In genomic region chr6:4132239-4132638, GRCm38 (mm10) we compare ENCODE assay signal across 26 mouse cellular contexts. TPM values are rescaled to one million over a fixed set of nuclear protein-coding genes. Genes with fewer than 3 reads are reported as not detected.
DNase-seq lines count a peak whose midpoint lies in the region; ATAC-seq and TF ChIP-seq lines count a peak whose summit lies in the region.
"Had no signal": no experiment of that assay in that cellular context is flagged by ENCODE, and none has a peak within 500 bp of the region (broad histone marks: within the 10 kb centered on the region; RNA-seq: fewer than 3 reads in every experiment).

No protein-coding gene starts in this region.

- 68% methylated on average over 7 of the region's 7 CpGs for WGBS in hindbrain, postnatal 0 days
- WGBS in hindbrain, embryonic 12.5 days, result 74% methylated on average over 7 of the region's 7 CpGs
- 63% methylated on average over 7 of the region's 7 CpGs for WGBS in stomach, embryonic 16.5 days
- 57% methylated on average over 7 of the region's 7 CpGs for WGBS in stomach, postnatal 0 days
- WGBS in forebrain, embryonic 14.5 days, result 70% methylated on average over 7 of the region's 7 CpGs

- H3K4me3 ChIP-seq in hindbrain, postnatal 0 days (ENCODE audit: low read length), result no peak overlapping the region
- no peak overlapping the region for H3K4me3 ChIP-seq in hindbrain, embryonic 12.5 days
- H3K4me3 ChIP-seq in stomach, embryonic 16.5 days (replicated peaks; ENCODE audit: low read length), result no peak overlapping the region
- H3K4me3 ChIP-seq in stomach, postnatal 0 days (ENCODE audit: low read depth, low read length), result no peak overlapping the region
- no peak overlapping the region for H3K4me3 ChIP-seq in forebrain, embryonic 14.5 days (ENCODE audit: low read depth, low read length)
- H3K4me3 ChIP-seq: forebrain, embryonic 13.5 days; gastrocnemius, adult 2 months; heart, adult 2 months; heart, embryonic 12.5 days; lung, embryonic 15.5 days; midbrain, embryonic 10.5 days had no signal

- no peaks in the 10 kb centered on the region for H3K9me3 ChIP-seq in hindbrain, postnatal 0 days (ENCODE audit: low read length)
- no peaks in the 10 kb centered on the region for H3K9me3 ChIP-seq in hindbrain, embryonic 12.5 days (replicated peaks)
- no peaks in the 10 kb centered on the region for H3K9me3 ChIP-seq in stomach, embryonic 16.5 days (replicated peaks; ENCODE audit: control insufficient read depth, low read length)
- H3K9me3 ChIP-seq in stomach, postnatal 0 days (ENCODE audit: control insufficient read depth, low read length), result no peaks in the 10 kb centered on the region
- H3K9me3 ChIP-seq in forebrain, embryonic 14.5 days (replicated peaks; ENCODE audit: control insufficient read depth, low read length), result no peaks in the 10 kb centered on the region
- H3K9me3 ChIP-seq: forebrain, embryonic 13.5 days; heart, embryonic 12.5 days; lung, embryonic 15.5 days; midbrain, embryonic 10.5 days had no signal

- no peak for TF ChIP-seq EP300 in stomach, postnatal 0 days (optimal IDR thresholded peaks at IDR 0.05)

- no peak overlapping the region for H3K9ac ChIP-seq in hindbrain, postnatal 0 days (replicated peaks; ENCODE audit: low read length)
- H3K9ac ChIP-seq in hindbrain, embryonic 12.5 days, result no peak overlapping the region
- no peak overlapping the region for H3K9ac ChIP-seq in stomach, embryonic 16.5 days (ENCODE audit: low read length)
- H3K9ac ChIP-seq in stomach, postnatal 0 days (ENCODE audit: low read length), result no peak overlapping the region
- H3K9ac ChIP-seq in forebrain, embryonic 14.5 days (ENCODE audit: low read length), result no peak overlapping the region
- H3K9ac ChIP-seq: forebrain, embryonic 13.5 days; heart, embryonic 12.5 days; lung, embryonic 15.5 days had no signal

- no peaks in the 10 kb centered on the region for H3K27me3 ChIP-seq in hindbrain, postnatal 0 days (ENCODE audit: insufficient read depth, low read length)
- H3K27me3 ChIP-seq in hindbrain, embryonic 12.5 days, result no peaks in the 10 kb centered on the region
- no peaks in the 10 kb centered on the region for H3K27me3 ChIP-seq in stomach, embryonic 16.5 days (ENCODE audit: control insufficient read depth, insufficient read depth, low read length)
- no peaks in the 10 kb centered on the region for H3K27me3 ChIP-seq in stomach, postnatal 0 days (ENCODE audit: control insufficient read depth, insufficient read depth, low read length)
- H3K27me3 ChIP-seq in forebrain, embryonic 14.5 days (replicated peaks; ENCODE audit: control insufficient read depth, insufficient read depth, low read length), result no peaks in the 10 kb centered on the region
- H3K27me3 ChIP-seq: forebrain, embryonic 13.5 days; heart, embryonic 12.5 days; lung, embryonic 15.5 days had no signal

- DNase-seq in hindbrain, postnatal 0 days (ENCODE audit: low spot score), result no peak
- DNase-seq in stomach, postnatal 0 days (ENCODE audit: low spot score), result no peak
- DNase-seq in c-Kit-positive CD71-negative TER-119-negative erythroid progenitor cells, embryonic 14.5 days (ENCODE audit: low read depth), result peak; percentile 2
- no peak for DNase-seq in left cerebral cortex, adult 8-10 months (ENCODE audit: low spot score in 2 of 2)
- DNase-seq in forebrain, embryonic 14.5 days (ENCODE audit: low spot score), result no peak
- DNase-seq: adrenal gland, postnatal 10 days; B cell, adult 2 months; cerebellum, adult 11-12 months; cerebellum, postnatal 14 days; gastrocnemius, adult 2 months; gastrocnemius, postnatal 36 days; heart, adult 2 months; heart, postnatal 10 days; kidney, adult 9 months; kidney, postnatal 10 days; layer of hippocampus, adult 9-11 months; right cerebral cortex, postnatal 25 days; thymus, postnatal 4 days had no signal

- no peak for TF ChIP-seq CTCF in hindbrain, postnatal 0 days (IDR thresholded peaks at IDR 0.05; ENCODE audit: low read depth)
- TF ChIP-seq CTCF in stomach, postnatal 0 days (IDR thresholded peaks at IDR 0.05; ENCODE audit: low read depth), result no peak

- no peak overlapping the region for H3K27ac ChIP-seq in hindbrain, postnatal 0 days
- H3K27ac ChIP-seq in hindbrain, embryonic 12.5 days, result no peak overlapping the region
- H3K27ac ChIP-seq in stomach, embryonic 16.5 days (ENCODE audit: low read length), result no peak overlapping the region
- H3K27ac ChIP-seq in stomach, postnatal 0 days (replicated peaks), result no peak overlapping the region
- H3K27ac ChIP-seq in forebrain, embryonic 14.5 days (ENCODE audit: low read depth, low read length), result no peak overlapping the region
- H3K27ac ChIP-seq: forebrain, embryonic 13.5 days; gastrocnemius, adult 2 months; heart, adult 2 months; lung, embryonic 15.5 days; midbrain, embryonic 10.5 days had no signal

- H3K4me1 ChIP-seq in hindbrain, postnatal 0 days (ENCODE audit: insufficient read depth, low read length), result no peaks in the 10 kb centered on the region
- no peaks in the 10 kb centered on the region for H3K4me1 ChIP-seq in hindbrain, embryonic 12.5 days
- no peaks in the 10 kb centered on the region for H3K4me1 ChIP-seq in stomach, embryonic 16.5 days (ENCODE audit: control insufficient read depth, insufficient read depth, low read length)
- no peaks in the 10 kb centered on the region for H3K4me1 ChIP-seq in stomach, postnatal 0 days (replicated peaks; ENCODE audit: control insufficient read depth, insufficient read depth)
- H3K4me1 ChIP-seq in forebrain, embryonic 14.5 days (ENCODE audit: control insufficient read depth, insufficient read depth, low read length), result no peaks in the 10 kb centered on the region
- H3K4me1 ChIP-seq: forebrain, embryonic 13.5 days; heart, embryonic 12.5 days; lung, embryonic 15.5 days; midbrain, embryonic 10.5 days had no signal

- H3K36me3 ChIP-seq in hindbrain, postnatal 0 days (ENCODE audit: insufficient read depth, low read length), result no peaks in the 10 kb centered on the region
- no peaks in the 10 kb centered on the region for H3K36me3 ChIP-seq in hindbrain, embryonic 12.5 days
- no peaks in the 10 kb centered on the region for H3K36me3 ChIP-seq in stomach, embryonic 16.5 days (ENCODE audit: control insufficient read depth, insufficient read depth, low read length)
- no peaks in the 10 kb centered on the region for H3K36me3 ChIP-seq in stomach, postnatal 0 days (ENCODE audit: control insufficient read depth, insufficient read depth, low read length)
- no peaks in the 10 kb centered on the region for H3K36me3 ChIP-seq in forebrain, embryonic 14.5 days (ENCODE audit: control insufficient read depth, insufficient read depth, low read length)
- H3K36me3 ChIP-seq: heart, embryonic 12.5 days; lung, embryonic 15.5 days; midbrain, embryonic 10.5 days had no signal

- H3K4me2 ChIP-seq in hindbrain, postnatal 0 days (ENCODE audit: low read depth, low read length), result no peak overlapping the region
- H3K4me2 ChIP-seq in hindbrain, embryonic 12.5 days (replicated peaks), result no peak overlapping the region
- no peak overlapping the region for H3K4me2 ChIP-seq in stomach, embryonic 16.5 days (ENCODE audit: low read depth, low read length)
- no peak overlapping the region for H3K4me2 ChIP-seq in stomach, postnatal 0 days (replicated peaks; ENCODE audit: low read depth)
- no peak overlapping the region for H3K4me2 ChIP-seq in forebrain, embryonic 14.5 days (ENCODE audit: low read length)
- H3K4me2 ChIP-seq: forebrain, embryonic 13.5 days; heart, embryonic 12.5 days; lung, embryonic 15.5 days had no signal

- peak; percentile 49; the same call in 1 of the 2 replicates for ATAC-seq in hindbrain, postnatal 0 days
- no peak for ATAC-seq in hindbrain, embryonic 12.5 days (ENCODE audit: low FRiP score)
- peak; percentile 33; the same call in 1 of the 2 replicates for ATAC-seq in stomach, embryonic 16.5 days (ENCODE audit: insufficient read depth, low FRiP score)
- no peak for ATAC-seq in stomach, postnatal 0 days (ENCODE audit: low FRiP score, low TSS enrichment)
- no peak for ATAC-seq in forebrain, embryonic 14.5 days
- ATAC-seq: forebrain, embryonic 13.5 days; intestine, postnatal 0 days; Patski had no signal

RNA-seq across cellular contexts. Expression of gene Bet1, which starts 45.5 kb away (rescaled TPM):
- total RNA-seq in hindbrain, postnatal 0 days (2014; rRNA removed), result 17.1 and 21.0 TPM in 2 replicates
- 32.7 and 37.2 TPM in 2 replicates for polyA plus RNA-seq in hindbrain, postnatal 0 days (2015; fragmentation: Nextera tagmentation; extraction: Ambion mirVana)
- polyA plus RNA-seq in hindbrain, embryonic 12.5 days (2016; fragmentation: Nextera tagmentation; extraction: Ambion mirVana), result 56.0 and 61.0 TPM in 2 replicates
- 77.6 and 78.4 TPM in 2 replicates for polyA plus RNA-seq in stomach, embryonic 16.5 days (2015; fragmentation: Nextera tagmentation; extraction: Ambion mirVana)
- polyA plus RNA-seq in stomach, postnatal 0 days (2015; fragmentation: Nextera tagmentation; extraction: Ambion mirVana), result 68.4 and 76.0 TPM in 2 replicates
- 10 to 100 TPM; 20.7 to 24.4 (median 22.8) TPM for total RNA-seq in left cerebral cortex, adult 8-10 months (2022)
- 38.0 and 40.3 TPM in 2 replicates for polyA plus RNA-seq in forebrain, embryonic 14.5 days (2014; fragmentation: Nextera tagmentation; extraction: Ambion mirVana)

Comparison
In these comparisons a context has a peak if more than half of its experiments do, and no peak if none do; other contexts are left out.
1. ATAC-seq: peak in hindbrain, postnatal 0 days (single experiment) and stomach, embryonic 16.5 days (single experiment); none in hindbrain, embryonic 12.5 days (single experiment), stomach, postnatal 0 days (single experiment) and forebrain, embryonic 14.5 days (single experiment).